Mouse (Mus musculus) liver, adult 2 months (tissue): ENCODE data around the gene Slc25a35.
"Not testable (repeated sequence)": the region's sequence is repeated elsewhere in the genome, so short reads cannot be mapped to it uniquely, and the experiment has no call there.

Experiments
- CTCF ChIP-seq: fragments of 200-500 bp; IDR thresholded peaks from 2 replicates; pipeline ENCODE4 v1.5.1; 2011; ENCODE audit warnings: low read depth, low read length, control low read depth
- POLR2A ChIP-seq: fragments of 200-500 bp; IDR thresholded peaks from 2 replicates; pipeline ENCODE4 v1.6.1; 2011; ENCODE audit warnings: low read length, control low read depth; ENCODE audit not compliant: insufficient read depth; ENCODE audit errors: extremely low read depth

- TF ChIP-seq CTCF, POLR2A: not testable (repeated sequence)
These were observed 34.9 kb downstream of the Slc25a35 start for GRCm38 (mm10) chr11:69002782-69003181.
